Mouse (Mus musculus) lung, adult 18-20 months (tissue): ENCODE results near the gene Yars2.

ENCODE experiments used
- DNase-seq, 2 experiments: peaks; one replicate each; pipeline ENCODE4 v3.0.0; 2022; ENCODE audit warnings: mixed read lengths in 2 of 2

The Yars2 gene

DNA sequence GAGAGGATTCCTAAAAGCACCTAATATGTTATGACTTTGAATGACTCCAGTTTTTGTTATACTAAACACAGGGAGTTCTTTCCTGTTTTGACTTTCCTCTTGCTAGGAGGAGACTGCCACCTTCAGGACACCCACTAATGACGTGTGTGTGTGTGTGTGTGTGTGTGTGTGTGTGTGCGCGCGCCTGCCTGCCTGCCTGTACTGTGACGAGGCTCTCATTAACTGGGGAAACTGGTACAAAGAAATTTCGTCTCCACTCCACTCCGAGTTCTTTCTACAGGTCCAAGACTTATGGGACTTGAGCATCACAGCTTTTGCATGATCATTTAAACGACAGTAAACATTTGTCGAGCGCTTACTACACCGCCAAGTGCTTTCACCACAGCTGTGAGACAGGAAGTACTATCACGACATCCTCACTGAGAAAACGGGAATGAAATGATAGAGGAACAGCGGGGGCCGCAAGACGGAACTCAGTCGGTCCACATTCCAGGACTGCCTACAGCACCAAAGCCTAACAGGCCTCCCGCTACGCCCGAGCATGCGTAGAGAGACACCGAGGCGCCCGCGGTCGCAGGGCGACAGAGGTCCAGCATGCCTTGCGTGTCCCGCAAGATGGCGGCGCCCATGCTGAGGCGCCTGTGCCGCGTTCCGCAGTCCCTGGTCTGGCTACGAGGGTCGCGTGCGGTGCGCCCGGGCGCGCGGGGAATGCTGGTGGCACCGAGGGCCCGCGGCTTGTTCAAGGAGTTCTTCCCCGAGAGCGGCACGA lies at the start of gene Yars2:
Yars2 (plus strand) TSS at position 597 of the 769 bp plus-strand sequence.
- peak; percentile 92 to 93 for DNase-seq

DNA sequence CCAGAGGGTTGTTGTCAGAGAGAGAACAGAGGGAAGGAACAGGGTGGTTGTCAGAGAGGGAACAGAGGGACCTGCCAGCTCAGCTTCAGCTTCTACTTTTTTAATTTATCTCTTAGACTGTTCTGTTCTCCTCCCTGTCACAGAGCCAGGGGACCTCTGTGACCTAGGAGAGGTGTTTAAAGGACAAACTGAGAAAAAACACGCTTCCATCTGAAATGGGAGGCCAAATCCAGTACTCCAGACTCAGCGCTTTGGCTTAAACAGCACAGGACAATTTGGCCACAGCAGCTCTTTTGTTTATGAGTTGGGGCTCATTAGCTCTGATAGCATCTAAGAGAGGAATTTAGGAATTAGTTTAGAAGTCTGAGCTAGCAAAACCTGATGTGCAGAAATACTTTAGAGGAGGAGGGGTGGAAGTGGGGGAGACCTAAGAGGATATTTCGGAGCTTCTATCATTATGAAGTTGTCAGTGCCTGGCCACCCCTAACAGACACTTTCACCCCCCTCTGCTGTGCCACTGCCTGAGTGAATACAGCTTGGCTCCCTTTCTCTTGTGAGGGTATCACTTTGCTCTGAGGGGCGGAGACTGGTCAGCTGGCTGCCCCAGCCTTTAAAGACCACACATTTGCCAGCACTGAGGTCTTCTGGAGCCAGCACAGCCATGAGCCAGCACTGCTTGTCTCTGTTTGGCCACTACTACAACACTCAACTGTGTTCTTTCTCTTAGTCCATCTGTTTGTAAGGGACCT lies 49.3 kb upstream of the Yars2 start:
- peak in 1 of 2 experiments; percentile 9 for DNase-seq

DNA sequence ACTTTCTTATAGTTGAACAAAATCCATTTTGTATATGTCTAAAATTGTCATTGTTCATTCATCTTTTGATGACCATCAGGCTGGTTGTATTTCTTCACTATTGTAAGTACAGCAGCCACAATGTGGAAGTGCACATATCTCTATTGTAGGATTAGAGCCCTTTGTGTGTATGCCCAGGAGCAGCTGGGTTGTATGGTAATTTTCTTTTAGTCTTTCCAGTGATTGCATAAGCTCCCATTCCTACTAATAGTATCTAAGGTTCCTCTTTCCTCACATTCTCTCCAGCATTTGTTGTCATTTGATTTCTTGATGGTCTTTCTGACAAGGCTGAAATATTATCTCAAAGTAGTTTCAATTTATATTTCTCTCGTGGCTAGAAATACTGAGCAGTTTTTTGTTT lies 47.5 kb upstream of the Yars2 start:
- no peak for DNase-seq

DNA sequence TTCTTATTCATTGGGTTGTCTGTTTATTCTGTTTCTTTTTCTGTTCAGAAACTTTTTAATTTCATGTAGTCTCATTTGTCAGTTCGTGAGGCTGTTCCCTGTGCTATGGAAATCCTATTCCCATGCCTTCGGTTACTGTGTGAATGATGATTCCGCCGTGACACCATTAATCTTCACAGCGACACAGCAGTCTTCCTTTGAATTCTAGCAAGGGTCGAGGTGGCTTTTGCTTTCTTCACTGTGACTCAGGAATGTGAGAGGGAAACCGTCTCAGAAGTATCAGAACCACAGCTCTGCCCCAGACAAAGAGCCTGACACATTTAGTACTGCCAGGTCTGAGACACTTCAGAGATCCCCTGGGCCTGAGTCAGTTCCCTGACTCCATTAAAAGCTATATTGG lies 46.9 kb upstream of the Yars2 start:
- DNase-seq: no peak

DNA sequence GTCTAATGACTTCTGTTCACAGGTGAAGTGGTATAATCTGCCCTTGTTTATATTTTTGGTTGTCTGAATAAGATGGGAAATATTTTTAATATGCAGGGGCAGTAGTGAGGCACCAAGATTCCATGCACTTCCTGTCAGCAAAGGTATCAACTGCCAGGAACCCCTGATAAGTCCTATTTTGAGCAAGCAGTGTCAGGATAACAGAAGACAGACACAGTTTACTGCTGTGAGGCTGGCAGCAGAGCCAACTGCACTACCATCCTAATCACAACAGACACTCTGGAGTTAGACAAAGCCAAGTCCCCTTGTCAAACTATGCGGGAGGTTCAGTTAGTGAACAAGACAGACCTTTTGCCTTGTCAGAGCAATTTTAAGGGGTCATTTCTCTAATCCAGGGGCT lies 46.1 kb upstream of the Yars2 start:
- DNase-seq: no peak

DNA sequence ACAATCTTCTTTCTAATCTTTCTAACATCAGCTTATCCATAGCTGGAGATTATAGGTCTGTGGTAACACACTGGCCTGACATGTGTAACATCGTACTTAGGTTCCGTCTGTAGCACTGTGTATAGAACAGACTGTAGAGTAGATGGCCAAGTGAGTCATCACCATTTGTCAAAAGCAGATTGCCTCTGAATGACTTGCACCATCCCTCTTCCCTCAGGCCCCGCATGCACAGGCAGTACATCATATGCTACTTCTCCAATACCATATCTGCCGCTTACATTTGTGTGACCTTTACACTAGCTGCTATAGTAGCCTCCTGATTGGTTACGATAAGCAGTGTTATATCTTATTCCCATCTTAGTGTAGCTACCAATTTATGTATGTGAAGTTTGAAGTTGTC lies 41.9 kb upstream of the Yars2 start:
- no peak for DNase-seq

DNA sequence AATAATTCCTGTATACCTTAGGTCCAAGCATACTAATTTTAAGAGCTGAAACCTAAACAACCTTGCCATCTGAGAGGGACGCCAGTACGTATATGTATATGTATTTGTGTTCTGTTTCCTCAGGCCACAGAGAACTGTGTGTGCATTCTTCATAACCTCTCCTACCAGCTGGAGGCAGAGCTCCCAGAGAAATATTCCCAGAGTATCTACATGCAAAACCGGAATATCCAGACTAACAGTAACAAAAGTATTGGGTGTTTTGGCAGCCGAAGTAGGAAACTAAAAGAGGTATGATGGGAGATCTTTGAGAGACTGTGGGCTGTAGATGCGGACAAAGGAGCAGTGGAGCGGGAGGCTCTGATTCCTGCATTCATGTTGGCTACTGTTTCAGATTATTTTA lies 41.3 kb upstream of the Yars2 start:
- DNase-seq: peak in 1 of 2 experiments; percentile 36

DNA sequence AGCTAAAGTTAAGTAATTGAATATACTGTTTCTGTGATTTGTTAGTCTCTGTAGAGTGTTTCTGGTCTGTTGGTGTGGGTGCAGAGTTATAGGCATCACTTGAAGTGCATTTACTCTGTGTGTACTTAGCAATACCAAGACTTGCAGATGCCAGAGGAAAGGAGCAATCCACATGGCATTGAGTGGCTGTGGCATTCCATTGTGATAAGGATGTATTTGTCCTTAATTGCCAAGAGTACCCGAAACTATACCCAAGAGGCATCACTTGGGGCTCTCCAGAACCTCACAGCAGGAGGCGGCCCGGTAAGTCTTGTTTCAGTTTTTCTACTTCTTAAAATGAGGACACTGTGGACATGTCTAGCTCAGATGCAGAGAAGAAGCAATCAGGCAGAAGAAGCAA lies 40.3 kb upstream of the Yars2 start:
- peak; percentile 32 to 55 for DNase-seq

DNA sequence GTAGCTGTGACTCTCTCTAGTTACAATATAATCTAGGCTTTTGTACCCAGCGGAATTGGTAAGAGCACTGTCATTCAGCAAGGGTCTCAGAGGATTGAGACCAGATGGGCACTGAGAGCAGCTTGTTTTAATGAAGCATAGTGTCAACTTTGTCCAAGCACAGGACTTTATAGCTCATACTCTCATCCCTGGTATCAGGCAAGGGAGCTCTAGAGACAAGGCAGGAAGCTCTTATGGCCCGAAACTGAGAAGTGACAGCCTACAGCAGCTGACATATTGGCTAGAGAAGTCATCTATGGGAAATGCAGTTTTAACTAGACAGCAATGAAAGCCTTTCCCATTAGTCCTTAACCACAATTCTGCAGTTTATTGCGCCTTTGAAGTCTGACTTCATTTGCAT lies 29.8 kb upstream of the Yars2 start:
- no peak for DNase-seq

DNA sequence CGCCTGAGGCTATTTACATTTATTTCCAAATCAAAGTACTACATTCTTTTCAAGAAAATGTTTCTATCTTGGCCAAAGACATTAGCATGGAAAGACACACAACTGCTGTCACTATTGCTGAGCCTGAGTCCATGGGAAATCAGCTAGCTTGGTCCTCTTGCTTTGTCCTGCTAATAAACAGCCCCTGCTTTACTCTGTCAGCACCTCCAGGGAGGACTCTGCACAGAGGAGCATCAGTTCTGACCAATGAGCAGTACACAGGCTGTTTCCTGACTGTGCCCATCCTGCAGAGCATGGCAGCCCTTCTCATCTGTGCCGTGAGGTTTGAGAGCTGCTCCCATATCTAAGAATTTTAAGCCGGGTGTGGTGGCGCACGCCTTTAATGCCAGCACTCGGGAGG lies 29.0 kb upstream of the Yars2 start:
- DNase-seq: no peak

DNA sequence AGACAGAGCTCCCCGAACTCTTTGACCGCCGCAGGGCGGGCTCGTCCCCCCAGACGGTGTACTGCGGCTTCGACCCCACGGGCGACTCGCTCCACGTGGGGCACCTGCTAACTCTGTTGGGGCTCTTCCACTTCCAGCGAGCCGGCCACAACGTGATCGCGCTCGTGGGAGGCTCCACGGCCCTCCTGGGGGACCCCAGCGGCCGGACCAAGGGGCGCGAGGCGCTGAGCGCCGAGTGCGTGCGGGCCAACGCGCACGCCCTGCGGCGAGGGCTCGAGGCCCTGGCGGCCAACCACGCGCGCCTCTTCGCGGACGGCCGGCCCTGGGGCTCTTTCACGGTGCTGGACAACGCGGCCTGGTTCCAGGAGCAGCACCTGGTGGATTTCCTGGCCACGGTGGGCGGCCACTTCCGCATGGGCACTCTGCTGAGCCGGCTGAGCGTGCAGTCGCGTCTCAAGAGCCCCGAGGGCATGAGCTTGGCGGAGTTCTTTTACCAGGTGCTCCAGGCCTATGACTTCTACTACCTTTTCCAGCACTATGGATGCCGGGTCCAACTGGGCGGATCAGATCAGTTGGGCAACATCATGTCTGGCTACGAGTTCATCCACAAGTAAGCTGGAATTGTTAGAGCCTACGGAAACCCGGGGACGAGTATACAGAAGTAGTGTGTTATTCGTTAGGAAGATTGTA lies 518 bp downstream of the Yars2 start:
- peak; percentile 39 to 49 for DNase-seq

DNA sequence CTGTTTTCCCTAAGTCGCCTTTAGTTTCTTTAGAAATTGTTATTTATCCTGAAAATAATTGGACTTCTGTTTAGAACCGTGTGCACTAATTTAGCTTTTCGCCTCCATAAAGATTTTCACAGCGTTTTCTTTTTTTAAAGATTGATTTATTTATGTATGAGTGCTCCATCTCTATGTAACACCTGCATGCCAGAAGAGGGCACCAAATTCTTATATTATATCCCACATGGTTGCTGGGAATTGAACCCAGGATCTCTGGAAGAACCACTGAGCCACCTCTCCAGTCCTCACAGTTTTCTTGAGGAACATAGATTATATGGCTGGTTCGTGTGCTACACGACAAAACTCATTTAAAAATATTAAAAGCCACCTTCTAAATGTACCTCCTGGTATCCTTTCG lies 1.1 kb downstream of the Yars2 start:
- DNase-seq: no peak

DNA sequence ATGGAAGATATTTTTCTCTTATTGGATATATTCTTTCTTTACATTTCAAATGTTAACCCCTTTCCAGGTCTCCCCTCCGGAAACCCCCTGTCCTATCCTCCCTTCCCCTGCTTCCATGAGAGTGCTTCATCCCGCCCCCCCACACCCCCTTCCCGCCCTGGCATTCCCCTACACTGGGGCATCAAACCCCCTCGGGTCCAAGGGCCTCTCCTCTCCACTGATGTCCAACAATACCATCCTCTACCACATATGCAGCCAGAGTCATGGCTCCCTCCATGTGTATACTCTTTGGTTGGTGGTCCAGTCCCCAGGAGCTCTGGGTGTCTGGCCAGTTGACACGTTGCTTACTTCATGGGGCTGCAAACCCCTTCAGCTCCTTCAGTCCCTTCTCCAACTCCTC lies 8.6 kb downstream of the Yars2 start:
- no peak for DNase-seq

DNA sequence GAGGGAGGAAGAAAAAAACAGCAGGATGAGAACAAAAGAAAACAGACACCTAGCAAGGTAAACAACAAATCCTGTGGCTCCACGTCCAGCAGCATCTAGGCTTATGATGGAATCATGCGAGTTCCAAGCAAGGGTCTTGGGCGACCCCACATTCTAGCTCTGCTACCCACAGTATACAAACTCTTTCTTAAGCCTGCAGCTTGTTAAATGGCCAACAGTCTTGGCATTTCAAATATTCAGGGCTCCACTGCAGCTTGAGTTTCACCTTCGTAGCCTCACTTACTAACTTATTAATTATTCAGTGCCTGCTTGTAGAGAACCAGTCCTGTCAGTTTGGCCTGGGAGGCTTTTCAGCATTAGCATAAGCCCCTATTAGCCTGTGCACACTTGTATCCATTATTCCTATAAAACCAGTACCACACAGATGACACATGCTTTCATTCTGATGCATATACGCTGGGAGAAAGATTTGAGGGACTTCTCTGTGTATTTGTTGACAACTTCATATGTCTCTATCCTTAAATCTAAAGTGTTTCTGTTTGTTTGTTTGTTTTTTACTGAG lies 23.1 kb downstream of the Yars2 start:
- no peak for DNase-seq

DNA sequence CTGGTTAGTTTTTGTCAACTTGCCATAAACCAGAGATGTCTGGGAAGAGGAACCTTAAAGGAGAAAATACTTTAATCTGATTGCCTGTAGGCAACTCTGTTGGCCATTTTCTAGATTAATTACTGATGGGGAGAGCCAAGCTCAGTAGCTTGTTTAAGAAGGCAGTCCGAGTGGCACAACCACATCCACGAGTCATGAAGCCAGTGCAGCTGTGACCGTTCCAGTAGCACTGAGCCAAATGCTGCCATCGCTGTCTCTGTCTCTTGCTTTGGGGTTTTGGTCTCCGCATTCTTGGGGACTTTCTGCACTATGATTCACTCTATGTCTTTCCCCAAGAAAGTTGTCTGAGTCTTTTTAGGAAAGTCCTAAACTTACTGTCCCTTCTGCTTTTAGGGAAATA lies 43.7 kb downstream of the Yars2 start:
- no peak for DNase-seq

DNA sequence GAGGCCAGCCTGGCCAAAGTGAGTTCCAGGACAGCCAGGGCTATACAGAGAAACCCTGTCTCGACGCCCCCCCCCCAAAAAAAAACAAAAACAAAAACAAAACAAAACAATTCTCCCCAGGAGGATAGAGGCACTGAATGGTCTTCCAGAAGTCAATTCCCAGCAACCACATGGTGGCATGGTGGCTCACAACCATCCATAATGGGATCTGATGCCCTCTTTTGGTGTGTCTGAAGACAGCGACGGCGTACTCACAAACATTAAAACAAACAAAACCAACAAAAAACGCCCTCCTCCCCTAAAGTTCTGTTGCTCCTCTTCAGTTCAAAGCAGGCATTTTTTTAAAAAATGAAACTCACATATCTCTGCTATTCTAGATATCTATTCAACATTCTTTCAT lies 55.1 kb downstream of the Yars2 start:
- DNase-seq: no peak

DNA sequence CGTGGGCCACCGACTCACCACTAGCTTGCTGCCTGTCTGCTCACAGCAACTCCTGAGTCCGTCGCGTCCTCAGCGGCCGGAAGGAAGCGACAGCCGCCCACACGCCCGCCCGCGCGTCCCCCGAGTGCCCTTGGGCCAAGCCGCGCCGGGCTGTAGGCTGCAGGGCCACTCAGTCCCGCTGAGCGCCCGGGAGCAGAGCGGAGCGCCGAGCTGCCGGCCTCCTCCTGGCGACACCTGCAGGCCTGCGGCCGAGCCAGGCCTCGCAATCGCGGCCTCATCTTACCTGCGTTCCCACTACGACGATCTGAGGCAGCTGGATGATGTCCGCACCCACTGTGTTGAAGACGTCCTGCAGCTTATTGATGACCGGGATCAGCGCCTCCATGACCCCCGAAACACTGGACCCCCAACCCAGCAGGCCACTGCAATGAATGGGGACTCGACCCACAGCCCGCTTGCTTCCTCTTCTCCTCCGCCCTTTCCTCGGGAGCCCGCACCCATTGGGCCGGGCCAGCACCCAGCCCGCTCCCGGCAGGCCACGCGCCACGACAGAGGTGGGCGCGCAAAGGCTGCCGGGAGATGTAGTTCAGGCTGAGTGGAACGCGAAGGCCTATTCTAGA lies 55.8 kb downstream of the Yars2 start, which contains the start of gene Dnm1l:
Dnm1l (minus strand) TSS at position 479 of the 620 bp plus-strand sequence.
- DNase-seq: peak; percentile 92 to 93

DNA sequence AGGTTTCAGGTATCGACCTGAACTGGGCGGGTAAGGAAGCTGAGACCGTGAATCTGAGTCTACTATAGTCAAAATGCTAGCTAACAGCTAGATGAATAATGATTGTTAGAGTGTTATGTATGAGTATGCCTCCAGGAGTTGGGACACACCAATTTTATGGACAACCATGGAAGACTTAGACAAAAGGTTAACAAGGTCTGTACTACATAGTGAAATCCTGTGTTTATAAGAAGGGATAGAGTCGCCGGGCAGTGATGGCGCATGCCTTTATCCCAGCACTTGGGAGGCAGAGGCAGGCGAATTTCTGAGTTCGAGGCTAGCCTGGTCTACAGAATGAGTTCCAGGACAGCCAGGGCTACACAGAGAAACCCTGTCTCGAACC lies 56.3 kb downstream of the Yars2 start:
- DNase-seq: peak in 1 of 2 experiments; percentile 1
